ENCODE assay signal across 15 mouse cellular contexts in the genomic region with DNA sequence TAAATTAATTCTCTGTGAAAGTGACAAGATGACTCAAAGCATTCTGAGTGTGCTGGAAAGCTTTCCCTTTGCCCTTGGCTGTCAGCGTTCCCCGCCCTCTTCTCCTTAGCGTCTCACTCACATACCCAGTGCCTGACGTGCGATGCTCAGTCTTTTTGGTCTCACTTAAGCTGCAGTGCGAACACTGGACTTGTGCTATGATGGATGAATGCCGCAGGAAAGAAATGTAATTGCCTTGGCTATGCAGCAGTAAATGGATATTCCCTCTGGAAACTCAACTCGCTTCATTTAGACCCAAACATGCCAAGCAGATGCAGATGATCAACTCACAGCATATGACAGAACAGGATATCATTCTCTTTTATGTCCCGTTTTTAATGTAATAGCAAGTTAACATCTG.
DNase-seq lines count a peak whose midpoint lies in the region; ATAC-seq lines count a peak whose summit lies in the region.
"Had no signal": no experiment of that assay in that cellular context is flagged by ENCODE, and none has a peak within 500 bp of the region (broad histone marks: within the 10 kb centered on the region; RNA-seq: fewer than 3 reads in every experiment).

No protein-coding gene starts in this region.

- H3K9me3 ChIP-seq in lung, embryonic 16.5 days (ENCODE audit: control insufficient read depth, low read length) = no peaks in the 10 kb centered on the region
- H3K9me3 ChIP-seq in hindbrain, embryonic 13.5 days = no peaks in the 10 kb centered on the region
- no peaks in the 10 kb centered on the region for H3K9me3 ChIP-seq in neural tube, embryonic 13.5 days
- H3K9me3 ChIP-seq: embryonic facial prominence, embryonic 13.5 days; forebrain, embryonic 10.5 days; megakaryocyte, embryonic 14.5 days had no signal

- H3K4me3 ChIP-seq in lung, embryonic 16.5 days (ENCODE audit: low read length) = no peak overlapping the region
- no peak overlapping the region for H3K4me3 ChIP-seq in hindbrain, embryonic 13.5 days
- no peak overlapping the region for H3K4me3 ChIP-seq in neural tube, embryonic 13.5 days
- H3K4me3 ChIP-seq: embryonic facial prominence, embryonic 13.5 days; forebrain, embryonic 10.5 days; megakaryocyte, embryonic 14.5 days had no signal

- peak; percentile 95 for ATAC-seq in lung, embryonic 16.5 days (ENCODE audit: low read depth)
- ATAC-seq in hindbrain, embryonic 13.5 days (ENCODE audit: low FRiP score) = peak; percentile 72
- ATAC-seq in neural tube, embryonic 13.5 days (ENCODE audit: low read depth) = peak; percentile 69

- no peaks in the 10 kb centered on the region for H3K4me1 ChIP-seq in lung, embryonic 16.5 days (replicated peaks; ENCODE audit: control insufficient read depth, insufficient read depth, low read length)
- H3K4me1 ChIP-seq in hindbrain, embryonic 13.5 days (replicated peaks) = peaks cover 8% of the 10 kb centered on the region; the same call in 1 of the 2 replicates
- H3K4me1 ChIP-seq in neural tube, embryonic 13.5 days (replicated peaks) = no peaks in the 10 kb centered on the region
- H3K4me1 ChIP-seq: embryonic facial prominence, embryonic 13.5 days; forebrain, embryonic 10.5 days; megakaryocyte, embryonic 14.5 days had no signal

- 48% methylated on average over 9 of the region's 9 CpGs for WGBS in lung, embryonic 16.5 days
- WGBS in hindbrain, embryonic 13.5 days = 61% methylated on average over 9 of the region's 9 CpGs
- WGBS in neural tube, embryonic 13.5 days = 64% methylated on average over 9 of the region's 9 CpGs

- H3K4me2 ChIP-seq in lung, embryonic 16.5 days (ENCODE audit: low read depth, low read length) = no peak overlapping the region
- peak overlapping the region; percentile 10; the same call in 1 of the 2 replicates for H3K4me2 ChIP-seq in hindbrain, embryonic 13.5 days
- H3K4me2 ChIP-seq in neural tube, embryonic 13.5 days = no peak overlapping the region
- H3K4me2 ChIP-seq: embryonic facial prominence, embryonic 13.5 days; liver, embryonic 11.5 days had no signal

- no peaks in the 10 kb centered on the region for H3K36me3 ChIP-seq in lung, embryonic 16.5 days (ENCODE audit: control insufficient read depth, insufficient read depth, low read length)
- no peaks in the 10 kb centered on the region for H3K36me3 ChIP-seq in hindbrain, embryonic 13.5 days
- H3K36me3 ChIP-seq in neural tube, embryonic 13.5 days = no peaks in the 10 kb centered on the region
- H3K36me3 ChIP-seq: embryonic facial prominence, embryonic 13.5 days; forebrain, embryonic 10.5 days had no signal

- no peak overlapping the region for H3K9ac ChIP-seq in lung, embryonic 16.5 days (ENCODE audit: low read length)
- H3K9ac ChIP-seq in hindbrain, embryonic 13.5 days = no peak overlapping the region
- no peak overlapping the region for H3K9ac ChIP-seq in neural tube, embryonic 13.5 days
- H3K9ac ChIP-seq: embryonic facial prominence, embryonic 13.5 days had no signal

- DNase-seq in lung, postnatal 14 days = no peak
- peak; percentile 2 for DNase-seq in embryo, embryonic 10.5 days (ENCODE audit: low spot score)
- DNase-seq in right cerebral cortex, postnatal 14 days = no peak
- DNase-seq in cerebellum, postnatal 36 days = no peak
- no peak for DNase-seq in gastrocnemius, adult 8-10 months (ENCODE audit: low spot score in 2 of 2)
- DNase-seq: cerebellum, adult 18-20 months; kidney, adult 18-20 months; kidney, postnatal 36 days had no signal

- H3K27me3 ChIP-seq in lung, embryonic 16.5 days (ENCODE audit: control insufficient read depth, insufficient read depth, low read depth, low read length) = no peaks in the 10 kb centered on the region
- H3K27me3 ChIP-seq in hindbrain, embryonic 13.5 days = no peaks in the 10 kb centered on the region
- no peaks in the 10 kb centered on the region for H3K27me3 ChIP-seq in neural tube, embryonic 13.5 days
- H3K27me3 ChIP-seq: embryonic facial prominence, embryonic 13.5 days; megakaryocyte, embryonic 14.5 days had no signal

- H3K27ac ChIP-seq in lung, embryonic 16.5 days (ENCODE audit: low read length) = no peak overlapping the region
- H3K27ac ChIP-seq in hindbrain, embryonic 13.5 days = peak overlapping the region; percentile 24; the same call in 1 of the 2 replicates
- H3K27ac ChIP-seq in neural tube, embryonic 13.5 days (replicated peaks) = peak overlapping the region; percentile 59
- H3K27ac ChIP-seq: embryonic facial prominence, embryonic 13.5 days; forebrain, embryonic 10.5 days had no signal
